Mouse (Mus musculus): ENCODE data around the gene Ndufa1.
"Not testable (repeated sequence)": the region's sequence is repeated elsewhere in the genome, so short reads cannot be mapped to it uniquely, and the experiment has no call there.

GRCm38 (mm10) chrX:37144498-37144897 is 46.5 kb downstream of the Ndufa1 start:
- TF ChIP-seq POLR2A (IDR thresholded peaks at IDR 0.05; ENCODE audit: borderline replicate concordance, extremely low read depth, insufficient read depth, insufficient read length, poor library complexity, severe bottlenecking); CTCF (IDR thresholded peaks at IDR 0.05; ENCODE audit: borderline replicate concordance, extremely low read depth, insufficient read depth, insufficient read length): not testable (repeated sequence)
